Comparison of ENCODE assay signal across 20 mouse cellular contexts in genomic region chr17:68100093-68100492, GRCm38 (mm10).
"Had no signal": no experiment of that assay in that cellular context is flagged by ENCODE, and none has a peak within 500 bp of the region (broad histone marks: within the 10 kb centered on the region; RNA-seq: fewer than 3 reads in every experiment).

No protein-coding gene starts in this region.

- H3K27me3 ChIP-seq: lung, embryonic 15.5 days; midbrain, embryonic 12.5 days; neural tube, embryonic 13.5 days; neural tube, embryonic 15.5 days had no signal

- ATAC-seq: liver, postnatal 0 days; midbrain, embryonic 16.5 days had no signal

- H3K9me3 ChIP-seq: lung, embryonic 15.5 days; midbrain, embryonic 10.5 days; midbrain, embryonic 12.5 days; neural tube, embryonic 13.5 days; neural tube, embryonic 15.5 days had no signal

- DNase-seq: liver, postnatal 0 days; lung, adult 2 months; lung, postnatal 10 days; lung, postnatal 4 days; midbrain, embryonic 14.5 days; retina, postnatal 1 day; right cerebral cortex, adult 18-20 months; right cerebral cortex, postnatal 25 days; right cerebral cortex, postnatal 4 days; spleen, adult 18-20 months; thymus, adult 18-20 months; thymus, postnatal 14 days; thymus, postnatal 36 days had no signal

- H3K36me3 ChIP-seq: lung, embryonic 15.5 days; midbrain, embryonic 10.5 days; midbrain, embryonic 12.5 days; neural tube, embryonic 13.5 days; neural tube, embryonic 15.5 days had no signal

- H3K9ac ChIP-seq: liver, postnatal 0 days; lung, embryonic 15.5 days; midbrain, embryonic 12.5 days; neural tube, embryonic 13.5 days; neural tube, embryonic 15.5 days had no signal

- H3K4me2 ChIP-seq: lung, embryonic 15.5 days; midbrain, embryonic 12.5 days; neural tube, embryonic 13.5 days; neural tube, embryonic 15.5 days had no signal

- H3K27ac ChIP-seq: lung, embryonic 15.5 days; midbrain, embryonic 10.5 days; midbrain, embryonic 12.5 days; neural tube, embryonic 13.5 days; neural tube, embryonic 15.5 days had no signal

- H3K4me3 ChIP-seq: lung, embryonic 15.5 days; midbrain, embryonic 10.5 days; midbrain, embryonic 12.5 days; myocyte; neural tube, embryonic 13.5 days; neural tube, embryonic 15.5 days had no signal

- H3K4me1 ChIP-seq: midbrain, embryonic 10.5 days; midbrain, embryonic 12.5 days; neural tube, embryonic 13.5 days; neural tube, embryonic 15.5 days had no signal
